Mouse (Mus musculus) midbrain, embryonic 14.5 days (tissue): ENCODE measurements around the gene Fam129b. TPM values are rescaled to one million over a fixed set of nuclear protein-coding genes. Genes with fewer than 3 reads are reported as not detected.
"Not testable (repeated sequence)": the region's sequence is repeated elsewhere in the genome, so short reads cannot be mapped to it uniquely, and the experiment has no call there.

Experiments used
- ATAC-seq: fragments of 200-750 bp; cut with Nextera tagmentation; 2 replicates; pipeline ENCODE4 v1.8.0; 2017; ENCODE audit warnings: moderate number of reproducible peaks, moderate library complexity; ENCODE audit not compliant: low FRiP score, low TSS enrichment
- DNase-seq: peaks from one replicate; pipeline ENCODE4 v3.0.0-alpha.2; 2015
- H3K27ac ChIP-seq: fragments of 300-500 bp; sonication (generic); replicated peaks from 2 replicates; pipeline ENCODE4 v1.5.1; 2014; ENCODE audit warnings: mild to moderate bottlenecking, low read depth, low read length, moderate library complexity
- H3K27me3 ChIP-seq: fragments of 300-500 bp; sonication (generic); 2 replicates; pipeline ENCODE4 v1.6.1; 2014; ENCODE audit warnings: low read length, control low read depth, mixed read lengths; ENCODE audit not compliant: control insufficient read depth, insufficient read depth
- H3K36me3 ChIP-seq: fragments of 300-500 bp; sonication (generic); 2 replicates; pipeline ENCODE4 v1.6.1; 2014; ENCODE audit warnings: low read length, control low read depth; ENCODE audit not compliant: control insufficient read depth, insufficient read depth
- H3K4me1 ChIP-seq: fragments of 300-500 bp; sonication (generic); 2 replicates; pipeline ENCODE4 v1.6.1; 2014; ENCODE audit warnings: mild to moderate bottlenecking, antibody characterized with exemption, low read length, control low read depth; ENCODE audit not compliant: control insufficient read depth, insufficient read depth
- H3K4me2 ChIP-seq: fragments of 300-500 bp; sonication (generic); 2 replicates; pipeline ENCODE4 v1.6.1; 2014; ENCODE audit warnings: mild to moderate bottlenecking, low read length, moderate library complexity
- H3K4me3 ChIP-seq: fragments of 300-500 bp; sonication (generic); replicated peaks from 2 replicates; pipeline ENCODE4 v1.5.1; 2014; ENCODE audit warnings: low read depth, low read length
- H3K9ac ChIP-seq: fragments of 300-500 bp; sonication (generic); replicated peaks from 2 replicates; pipeline ENCODE4 v1.6.1; 2014; ENCODE audit warnings: mild to moderate bottlenecking, low read length, moderate library complexity
- H3K9me3 ChIP-seq: fragments of 300-500 bp; sonication (generic); 2 replicates; pipeline ENCODE4 v1.6.1; 2016; ENCODE audit warnings: low read length, control low read depth, mixed read lengths; ENCODE audit not compliant: control insufficient read depth
- WGBS: fragments of 180-500 bp; shearing (Covaris S2); extraction: QIAGEN DNeasy Blood & Tissue Kit; methylation state at CpG from one replicate; pipeline ENCODE4 v1.1.7; 2014; 5-methylcytosine and 5-hydroxymethylcytosine counted together
- polyA plus RNA-seq: library from polyadenylated mRNA; unstranded; fragments of >200 nt; fragmentation: Nextera tagmentation; extraction: Ambion mirVana; gene quantifications from 2 replicates; pipeline ENCODE4 v1.2.1, GENCODE M21; 2014

Gene Fam129b
- polyA plus RNA-seq, 1 experiment from 2014 or later: 13.6 TPM

DNA sequence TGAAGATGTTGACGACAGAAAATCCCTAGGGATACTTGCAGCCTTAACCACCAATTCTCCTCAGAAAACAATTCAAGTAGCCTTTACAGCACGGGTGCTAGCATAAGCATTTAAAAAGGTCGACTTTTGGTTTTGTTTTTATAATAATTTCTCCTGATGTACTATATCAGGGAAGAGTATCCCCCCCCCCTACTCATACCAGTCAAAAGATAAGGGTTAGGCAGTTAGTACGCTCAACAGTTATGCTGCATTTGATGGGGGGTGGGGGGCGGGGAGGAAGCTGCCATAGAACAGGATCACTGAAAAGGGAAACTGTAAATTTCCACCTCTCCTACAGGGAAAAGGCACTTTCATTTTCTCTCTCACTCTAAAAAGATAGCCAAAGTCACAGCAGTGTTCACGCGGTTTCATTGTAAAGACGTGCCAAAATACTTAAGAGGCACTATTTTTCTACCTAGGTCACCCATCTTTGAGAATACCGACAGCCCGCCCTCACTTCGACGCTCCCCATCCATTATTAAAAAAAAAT, 30.3 kb upstream of the Fam129b start:
- no peaks in the 10 kb centered on the region for H3K9me3 ChIP-seq
- ATAC-seq (no peak), DNase-seq (peak; percentile 25)
- H3K27me3 ChIP-seq: no peaks in the 10 kb centered on the region
- H3K27ac ChIP-seq: peak overlapping the region; percentile 93; the same call in 1 of the 2 replicates
- peak overlapping the region; percentile 90 for H3K9ac ChIP-seq
- 6% methylated on average over 12 of the region's 12 CpGs for WGBS
- H3K36me3 ChIP-seq: peaks cover 10% of the 10 kb centered on the region; the same call in 1 of the 2 replicates
- peaks cover 9% of the 10 kb centered on the region for H3K4me1 ChIP-seq
- H3K4me2 ChIP-seq: peak overlapping the region; percentile 74
- H3K4me3 ChIP-seq: peak overlapping the region; percentile 78

DNA sequence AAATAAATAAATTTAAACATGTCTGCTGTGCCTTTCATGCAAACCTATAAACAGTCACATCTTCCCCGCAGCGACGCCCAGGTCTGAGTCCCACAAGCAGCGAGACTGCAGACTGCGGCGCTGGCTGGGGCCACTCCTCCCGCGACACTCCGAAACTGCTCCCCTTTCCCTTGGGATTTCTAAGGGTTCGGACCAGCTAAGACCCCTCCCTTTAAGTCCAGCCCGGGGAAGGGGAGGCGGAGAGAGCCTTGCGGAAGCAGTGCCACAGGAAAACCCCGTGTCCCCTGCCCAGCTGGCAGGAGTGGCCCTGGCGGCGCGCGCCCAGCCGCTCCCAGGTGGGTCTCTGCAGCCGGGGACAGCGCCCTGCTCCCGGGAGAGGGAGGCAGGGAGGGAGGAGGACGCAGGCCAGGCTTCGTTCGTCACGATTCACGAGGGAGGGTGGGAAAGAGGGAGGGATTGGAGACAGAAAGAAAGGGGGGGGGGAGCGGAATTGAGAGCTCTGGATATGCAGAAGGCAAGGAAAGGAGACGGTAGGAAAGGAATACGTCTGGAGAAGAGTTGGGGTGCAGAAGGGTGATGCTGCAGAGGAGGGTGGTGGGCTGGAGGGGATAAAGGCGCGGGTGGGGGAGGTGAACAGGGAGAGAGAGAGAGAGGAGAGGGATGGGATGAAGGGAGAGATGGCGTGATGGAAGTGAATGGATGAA, 29.7 kb upstream of the Fam129b start:
- Histone ChIP-seq H3K4me1 (peaks cover 9% of the 10 kb centered on the region), H3K9ac (peak overlapping the region; percentile 90), H3K27ac (peak overlapping the region; percentile 93), H3K27me3 (no peaks in the 10 kb centered on the region), H3K4me2 (peak overlapping the region; percentile 74), H3K4me3 (peak overlapping the region; percentile 78), H3K9me3 (no peaks in the 10 kb centered on the region), H3K36me3 (peaks cover 7% of the 10 kb centered on the region; the same call in 1 of the 2 replicates)
- ATAC-seq (peak; percentile 46), DNase-seq (peak; percentile 86)
- under 1% methylated on average over 33 of the region's 33 CpGs for whole genome bisulfite sequencing

DNA sequence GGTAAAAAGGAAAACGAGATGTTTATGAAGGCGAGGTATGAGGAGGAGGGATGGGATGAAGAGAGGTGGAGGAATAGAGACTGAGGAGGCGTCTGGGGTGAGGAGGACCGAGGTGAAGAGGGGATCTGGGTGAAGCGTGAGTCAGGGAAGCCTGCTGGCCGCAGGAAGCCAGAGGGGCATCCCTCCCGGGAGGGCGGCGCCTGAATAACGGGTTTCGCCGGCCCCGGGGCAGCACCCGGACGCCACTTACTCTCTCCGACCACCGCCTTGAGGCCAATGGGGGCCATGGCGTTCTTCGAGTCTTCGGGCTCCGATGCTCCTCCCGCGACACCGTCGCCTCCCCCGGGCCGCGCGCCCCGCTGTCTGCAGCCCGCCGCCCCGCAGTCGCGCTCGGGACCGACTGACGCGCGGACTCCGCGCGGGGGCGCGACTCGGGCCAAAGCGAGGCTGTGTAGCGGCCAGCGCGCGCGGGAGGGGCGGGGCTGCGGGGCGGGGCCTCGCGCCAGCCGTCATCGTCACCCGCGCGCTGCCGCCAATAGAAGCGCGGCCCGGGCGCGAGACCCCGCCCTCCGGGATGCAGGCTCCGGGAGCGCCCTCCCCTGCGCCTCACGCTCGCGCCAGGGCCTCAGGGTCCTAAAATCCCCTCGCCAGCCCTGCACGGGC, 29.0 kb upstream of the Fam129b start, which contains the start of gene Stxbp1:
TSS of gene Stxbp1 (minus strand) at position 441 of the 663 bp plus-strand sequence.
- H3K36me3 ChIP-seq: peaks cover 2% of the 10 kb centered on the region; the same call in 1 of the 2 replicates
- under 1% methylated on average over 59 of the region's 78 CpGs for WGBS
- H3K9ac ChIP-seq: peak within 1 kb of the TSS; percentile 90
- ATAC-seq: peak; percentile 93
- DNase-seq: peak; percentile 98
- peak within 1 kb of the TSS; percentile 93 for H3K27ac ChIP-seq
- peak within 1 kb of the TSS; percentile 74 for H3K4me2 ChIP-seq
- H3K4me1 ChIP-seq: peaks cover 10% of the 10 kb centered on the region
- H3K4me3 ChIP-seq: peak within 1 kb of the TSS; percentile 78
- no peaks in the 10 kb centered on the region for H3K9me3 ChIP-seq
- H3K27me3 ChIP-seq: no peaks in the 10 kb centered on the region

DNA sequence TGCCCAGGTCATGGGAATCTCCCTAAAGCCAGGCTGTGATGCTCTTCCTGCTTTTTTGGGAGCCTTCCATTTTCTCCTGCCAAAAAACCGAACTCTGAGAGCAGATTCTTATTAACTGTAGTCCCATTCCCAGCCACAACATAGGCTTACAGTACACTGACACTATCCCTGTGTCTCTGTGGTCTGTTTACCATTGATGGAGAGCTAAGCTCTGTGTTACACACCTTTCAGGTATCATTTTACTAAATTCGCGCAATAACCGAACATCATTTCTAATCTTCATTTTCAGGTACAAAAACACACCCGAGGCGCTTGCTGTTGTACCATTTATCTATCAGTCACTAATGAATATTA, 28.5 kb upstream of the Fam129b start:
- Histone ChIP-seq H3K27ac (no peak overlapping the region), H3K9ac (no peak overlapping the region), H3K9me3 (no peaks in the 10 kb centered on the region), H3K4me2 (peak overlapping the region; percentile 74), H3K27me3 (no peaks in the 10 kb centered on the region), H3K4me3 (peak overlapping the region; percentile 78), H3K4me1 (peaks cover 13% of the 10 kb centered on the region), H3K36me3 (no peaks in the 10 kb centered on the region)
- 53% methylated on average over 6 of the region's 6 CpGs for WGBS
- ATAC-seq (peak; percentile 18; the same call in 1 of the 2 replicates), DNase-seq (no peak)

DNA sequence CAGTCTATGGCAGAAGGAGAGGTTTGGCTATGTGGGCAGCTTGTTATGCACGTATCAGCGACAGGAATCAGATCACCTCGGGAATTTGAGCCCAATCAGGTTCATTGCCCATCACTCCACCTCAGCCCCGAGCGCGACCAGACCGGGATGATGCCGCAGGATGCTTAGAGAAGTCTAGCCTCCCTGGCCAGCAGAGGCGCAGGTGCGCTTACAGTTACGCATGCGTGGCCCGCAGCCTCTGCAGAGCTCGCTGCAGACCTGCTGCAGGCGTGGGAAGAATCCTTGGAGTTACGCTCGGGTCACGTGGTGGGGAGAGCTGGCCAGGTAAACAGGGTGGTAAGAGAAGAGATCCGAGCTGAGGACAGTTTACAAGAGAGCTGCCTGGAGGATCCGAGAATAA, 23.8 kb upstream of the Fam129b start:
- H3K4me2 ChIP-seq: peak overlapping the region; percentile 41
- H3K36me3 ChIP-seq: no peaks in the 10 kb centered on the region
- no peak overlapping the region for H3K27ac ChIP-seq
- H3K4me3 ChIP-seq: peak overlapping the region; percentile 19
- no peak for ATAC-seq
- no peaks in the 10 kb centered on the region for H3K27me3 ChIP-seq
- WGBS: 3% methylated on average over 20 of the region's 20 CpGs
- no peak overlapping the region; the same call in 1 of the 2 replicates for H3K9ac ChIP-seq
- peak; percentile 87 for DNase-seq
- H3K4me1 ChIP-seq: peaks cover 4% of the 10 kb centered on the region; the same call in 1 of the 2 replicates
- no peaks in the 10 kb centered on the region for H3K9me3 ChIP-seq

DNA sequence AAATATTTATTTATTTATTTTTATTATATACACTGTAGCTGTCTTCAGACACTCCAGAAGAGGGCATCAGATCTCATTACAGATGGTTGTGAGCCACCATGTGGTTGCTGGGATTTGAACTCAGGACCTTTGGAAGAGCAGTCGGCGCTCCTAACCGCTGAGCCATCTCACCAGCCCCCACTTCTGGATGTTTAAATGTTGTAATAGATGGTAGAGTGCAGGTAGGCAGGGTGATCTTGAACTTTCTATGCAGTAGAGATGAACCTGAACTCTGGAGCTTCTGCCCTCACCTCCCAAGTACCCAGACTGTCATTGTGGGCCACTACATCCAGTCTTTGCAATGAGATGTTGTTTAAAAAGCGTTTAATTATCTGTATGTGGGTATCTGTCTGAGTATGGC, 22.2 kb upstream of the Fam129b start:
- not testable (repeated sequence) for H3K9me3 ChIP-seq, H3K4me3 ChIP-seq, H3K4me1 ChIP-seq, H3K27me3 ChIP-seq, H3K4me2 ChIP-seq, H3K27ac ChIP-seq, H3K36me3 ChIP-seq, DNase-seq, H3K9ac ChIP-seq, ATAC-seq
- WGBS: 69% methylated on average over 4 of the region's 4 CpGs

DNA sequence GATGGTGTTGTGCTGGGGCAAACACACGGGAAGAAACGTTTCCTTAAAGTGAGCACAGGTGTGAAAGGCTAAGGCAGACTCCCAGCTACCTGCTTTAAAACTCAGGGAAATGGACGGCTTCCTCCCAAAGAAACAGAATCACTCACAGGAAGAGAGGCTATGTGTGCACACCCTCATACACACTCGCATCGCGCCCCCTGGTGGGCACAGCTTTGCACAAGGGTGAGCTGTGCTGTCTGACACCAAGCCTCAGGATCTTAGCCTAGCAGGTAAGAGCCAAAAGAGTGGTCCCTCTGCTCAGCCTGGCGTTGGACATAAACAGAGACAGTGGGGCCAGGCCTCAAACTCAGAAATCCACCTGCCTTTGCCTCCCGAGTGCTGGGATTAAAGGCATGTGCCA, 21.7 kb upstream of the Fam129b start:
- 7% methylated on average over 8 of the region's 8 CpGs for WGBS
- peaks cover 4% of the 10 kb centered on the region; the same call in 1 of the 2 replicates for H3K4me1 ChIP-seq
- H3K27ac ChIP-seq: no peak overlapping the region
- H3K9me3 ChIP-seq: no peaks in the 10 kb centered on the region
- ATAC-seq (peak; percentile 56; the same call in 1 of the 2 replicates), DNase-seq (peak; percentile 95)
- no peak overlapping the region for H3K9ac ChIP-seq
- no peaks in the 10 kb centered on the region for H3K27me3 ChIP-seq
- H3K4me2 ChIP-seq: no peak overlapping the region
- no peak overlapping the region for H3K4me3 ChIP-seq
- no peaks in the 10 kb centered on the region for H3K36me3 ChIP-seq

DNA sequence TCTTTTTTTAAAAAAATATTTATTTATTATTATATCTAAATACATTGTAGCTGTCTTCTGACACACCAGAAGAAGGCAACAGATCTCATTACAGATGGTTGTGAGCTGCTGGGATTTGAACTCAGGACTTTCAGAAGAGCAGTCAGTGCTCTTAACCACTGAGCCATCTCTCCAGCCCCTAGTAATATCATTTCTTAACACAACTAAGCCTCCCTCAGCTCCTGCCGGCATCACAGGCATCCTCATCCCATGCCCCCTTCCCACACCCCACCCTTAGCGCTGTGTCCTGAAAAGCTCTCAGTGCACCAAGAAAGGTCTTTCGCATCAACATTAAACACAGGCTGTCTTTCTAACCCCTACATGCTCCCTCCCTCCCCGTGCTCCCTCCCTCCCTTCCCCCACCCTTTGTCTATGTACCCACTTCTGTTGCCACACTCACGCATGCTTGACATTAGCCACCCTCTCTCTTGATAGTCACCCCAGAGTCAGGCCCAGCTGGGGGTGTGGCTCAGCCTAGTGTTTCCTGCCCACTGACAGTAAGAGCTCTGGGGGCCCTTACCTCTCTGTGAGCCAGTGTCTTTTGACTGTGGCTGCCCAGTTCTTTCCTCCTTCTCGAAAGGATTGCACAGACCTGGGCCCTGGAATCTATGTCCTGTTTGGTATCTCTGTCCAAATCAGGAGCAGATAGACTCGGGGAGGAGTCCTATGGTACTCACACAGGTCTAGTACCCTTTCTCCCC, 20.7 kb upstream of the Fam129b start:
- Histone ChIP-seq H3K4me2 (no peak overlapping the region), H3K4me1 (peaks cover 4% of the 10 kb centered on the region; the same call in 1 of the 2 replicates), H3K9me3 (no peaks in the 10 kb centered on the region), H3K9ac (no peak overlapping the region), H3K36me3 (no peaks in the 10 kb centered on the region), H3K27me3 (no peaks in the 10 kb centered on the region), H3K27ac (no peak overlapping the region), H3K4me3 (no peak overlapping the region)
- ATAC-seq (no peak), DNase-seq (no peak)
- 66% methylated on average over 7 of the region's 7 CpGs for WGBS
